Mouse (Mus musculus) CD4-positive, CD25-positive, alpha-beta regulatory T cell, adult 2 months (primary cell): ENCODE data around the gene Olfr855.
A peak's percentile ranks its signal among the peaks of the same experiment; 100 is the strongest.

Source experiments
- DNase-seq: peaks from one replicate; pipeline ENCODE4 v3.0.0-alpha.2; 2012; ENCODE audit warnings: low read depth, low spot score

Olfr855 gene

GRCm38 (mm10) chr9:19582317-19582716, at the start of gene Olfr855:
Gene Olfr855, plus strand, starts transcription at chr9:19582617.
- no peak for DNase-seq

DNA sequence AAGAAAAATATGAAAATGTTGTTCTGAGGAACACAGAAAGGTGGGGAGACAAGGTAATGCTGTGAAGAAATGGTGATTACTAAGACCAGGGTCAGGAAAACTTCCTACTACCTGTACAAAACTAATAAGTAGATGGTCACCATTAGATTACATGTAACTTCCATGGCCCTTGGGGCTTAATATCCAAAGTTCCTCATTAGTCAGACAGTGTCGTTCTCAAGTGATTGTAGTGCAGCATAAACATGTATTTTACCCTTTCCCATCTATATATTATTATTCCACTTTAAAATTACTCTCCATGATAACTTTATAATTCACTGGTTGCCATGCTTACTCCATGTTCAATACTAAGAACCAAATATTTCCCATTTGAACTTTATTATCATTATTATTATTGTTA, 41.4 kb upstream of the Olfr855 start, which contains the start of gene Olfr853:
Olfr853 (minus strand) TSS at position 101 of the 400 bp plus-strand sequence.
- DNase-seq: no peak

GRCm38 (mm10) chr9:19567282-19567681, 15.1 kb upstream of the Olfr855 start, which contains the start of gene Olfr854:
Gene Olfr854, minus strand, starts transcription at chr9:19567382.
- DNase-seq: no peak

DNA sequence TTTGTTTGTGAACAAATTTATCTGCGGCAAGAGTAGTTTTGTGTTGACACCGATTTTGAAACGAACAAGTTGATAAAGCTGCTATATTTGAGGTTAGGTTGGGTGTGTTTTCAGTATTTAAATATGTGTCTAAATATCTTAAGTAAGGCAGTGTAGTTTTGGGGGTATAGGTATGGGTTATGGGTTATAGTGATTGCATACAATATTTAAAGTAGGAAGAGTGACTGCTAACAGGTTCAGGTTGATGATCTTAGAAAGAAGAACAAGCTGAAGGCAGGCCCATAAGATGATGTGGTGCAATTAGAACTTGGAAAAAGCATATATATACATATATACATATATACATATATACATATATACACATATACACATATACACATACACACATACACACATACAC, 38.9 kb downstream of the Olfr855 start:
- no peak for DNase-seq

DNA sequence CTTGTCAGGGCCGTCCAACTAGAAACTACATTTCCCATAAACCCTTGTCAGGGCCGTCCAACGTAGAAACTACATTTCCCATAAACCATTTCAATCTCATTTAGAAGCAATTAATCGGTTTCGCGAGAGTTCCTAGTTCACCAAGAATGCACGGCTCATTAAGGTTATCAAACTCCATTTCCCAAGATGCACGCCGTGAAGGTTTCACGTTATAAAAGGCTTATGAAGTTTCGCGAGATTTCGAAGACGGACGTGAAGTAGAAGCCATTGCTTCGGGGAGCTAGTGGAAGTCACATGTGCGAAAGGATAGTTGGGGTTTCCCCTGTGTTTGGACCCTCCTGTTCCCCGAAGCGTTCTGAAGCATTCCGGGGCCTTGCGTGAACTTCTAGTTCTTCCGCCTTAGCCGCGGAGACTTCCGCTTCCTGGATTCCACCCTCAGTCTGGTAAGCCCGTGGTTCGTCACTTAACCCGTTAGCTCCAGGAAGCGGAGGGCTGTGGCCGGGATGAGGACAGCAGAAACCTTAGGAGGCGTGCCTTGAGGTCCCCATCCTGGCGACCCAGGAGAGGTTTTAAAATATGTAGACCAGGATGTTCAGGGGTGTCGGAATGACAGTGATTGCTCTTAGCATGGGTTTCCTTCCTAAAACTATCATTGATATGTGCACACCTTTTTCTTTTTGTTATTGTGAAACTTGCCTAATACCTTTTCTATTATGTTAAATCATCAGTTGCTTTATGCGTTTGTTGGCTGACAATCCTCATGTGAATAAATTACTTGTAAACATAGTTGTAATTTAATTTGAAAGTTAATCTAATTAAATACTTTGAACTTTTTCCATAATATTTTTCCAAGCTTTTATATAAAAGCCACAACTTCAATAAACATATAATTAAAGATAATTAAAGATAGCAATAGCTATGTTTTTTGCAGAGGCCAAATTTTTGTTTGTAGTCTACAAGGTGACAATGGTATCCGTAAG, 39.7 kb downstream of the Olfr855 start, which contains the start of gene Zfp317:
Zfp317 (plus strand) TSS at position 260 of the 980 bp plus-strand sequence.
- DNase-seq: peak; percentile 97

GRCm38 (mm10) chr9:19629574-19629973, 47.2 kb downstream of the Olfr855 start:
- no peak for DNase-seq
